9 mouse cellular contexts compared by ENCODE assay signal in the genomic region with DNA sequence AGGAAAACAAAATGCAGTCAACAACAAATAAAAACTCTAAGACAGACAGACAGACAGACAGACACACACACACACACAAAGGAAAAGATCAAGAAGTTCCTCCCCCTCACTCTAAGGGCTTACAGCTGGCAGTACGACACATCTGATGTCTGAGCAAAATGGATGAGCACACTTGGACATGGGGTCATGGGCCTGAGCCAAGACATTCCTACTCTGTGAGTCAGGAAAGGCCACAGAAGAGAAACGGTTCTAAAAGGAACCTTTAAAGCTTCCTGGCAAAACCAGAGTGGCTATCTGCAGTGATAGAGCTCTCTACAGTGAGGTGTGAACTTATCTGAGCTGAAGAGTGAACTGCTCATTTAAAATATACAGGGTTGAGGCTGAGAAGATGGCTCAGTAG. TPM values are rescaled to one million over a fixed set of nuclear protein-coding genes. Genes with fewer than 3 reads are reported as not detected.
DNase-seq lines count a peak whose midpoint lies in the region; ATAC-seq lines count a peak whose summit lies in the region.
"Had no signal": no experiment of that assay in that cellular context is flagged by ENCODE, and none has a peak within 500 bp of the region (broad histone marks: within the 10 kb centered on the region; RNA-seq: fewer than 3 reads in every experiment).

No protein-coding gene starts in this region.

- no peak overlapping the region for H3K27ac ChIP-seq in kidney, embryonic 14.5 days (ENCODE audit: low read depth, low read length)
- H3K27ac ChIP-seq in neural tube, embryonic 15.5 days (replicated peaks) = no peak overlapping the region
- no peak overlapping the region for H3K27ac ChIP-seq in midbrain, embryonic 11.5 days (ENCODE audit: low read depth, low read length)
- H3K27ac ChIP-seq: embryonic facial prominence, embryonic 15.5 days had no signal

- no peaks in the 10 kb centered on the region for H3K4me1 ChIP-seq in kidney, embryonic 14.5 days (ENCODE audit: control insufficient read depth, insufficient read depth, low read length)
- H3K4me1 ChIP-seq in neural tube, embryonic 15.5 days = no peaks in the 10 kb centered on the region
- H3K4me1 ChIP-seq in midbrain, embryonic 11.5 days (ENCODE audit: control insufficient read depth, insufficient read depth, low read length) = no peaks in the 10 kb centered on the region
- H3K4me1 ChIP-seq: embryonic facial prominence, embryonic 15.5 days had no signal

- intact Hi-C loops in gastrocnemius, postnatal 36 days (cut with DNase I) = no loop called here

- WGBS in kidney, embryonic 14.5 days = 14% methylated on average over 2 of the region's 2 CpGs
- WGBS in neural tube, embryonic 15.5 days = 63% methylated on average over 2 of the region's 2 CpGs
- WGBS in midbrain, embryonic 11.5 days = 73% methylated on average over 2 of the region's 2 CpGs

- H3K4me2 ChIP-seq in kidney, embryonic 14.5 days (replicated peaks; ENCODE audit: low read depth, low read length) = no peak overlapping the region
- no peak overlapping the region for H3K4me2 ChIP-seq in neural tube, embryonic 15.5 days
- no peak overlapping the region for H3K4me2 ChIP-seq in midbrain, embryonic 11.5 days
- H3K4me2 ChIP-seq: embryonic facial prominence, embryonic 15.5 days had no signal

- no peaks in the 10 kb centered on the region for H3K9me3 ChIP-seq in kidney, embryonic 14.5 days (ENCODE audit: control insufficient read depth, low read length)
- no peaks in the 10 kb centered on the region for H3K9me3 ChIP-seq in neural tube, embryonic 15.5 days (replicated peaks)
- H3K9me3 ChIP-seq in midbrain, embryonic 11.5 days (ENCODE audit: control insufficient read depth, low read length) = no peaks in the 10 kb centered on the region
- H3K9me3 ChIP-seq: embryonic facial prominence, embryonic 15.5 days had no signal

- no peak overlapping the region for H3K4me3 ChIP-seq in kidney, embryonic 14.5 days (ENCODE audit: low read length)
- no peak overlapping the region for H3K4me3 ChIP-seq in neural tube, embryonic 15.5 days (replicated peaks)
- H3K4me3 ChIP-seq in midbrain, embryonic 11.5 days (ENCODE audit: low read depth, low read length) = no peak overlapping the region
- H3K4me3 ChIP-seq: embryonic facial prominence, embryonic 15.5 days had no signal

- no peaks in the 10 kb centered on the region for H3K36me3 ChIP-seq in kidney, embryonic 14.5 days (ENCODE audit: control insufficient read depth, insufficient read depth, low read length)
- H3K36me3 ChIP-seq in neural tube, embryonic 15.5 days = no peaks in the 10 kb centered on the region
- H3K36me3 ChIP-seq in midbrain, embryonic 11.5 days (ENCODE audit: control insufficient read depth, insufficient read depth, low read length) = no peaks in the 10 kb centered on the region
- H3K36me3 ChIP-seq: embryonic facial prominence, embryonic 15.5 days had no signal

- H3K27me3 ChIP-seq in kidney, embryonic 14.5 days (ENCODE audit: control insufficient read depth, insufficient read depth, low read length) = no peaks in the 10 kb centered on the region
- no peaks in the 10 kb centered on the region for H3K27me3 ChIP-seq in neural tube, embryonic 15.5 days (replicated peaks)
- no peaks in the 10 kb centered on the region for H3K27me3 ChIP-seq in midbrain, embryonic 11.5 days (ENCODE audit: control insufficient read depth, insufficient read depth, low read length)
- H3K27me3 ChIP-seq: embryonic facial prominence, embryonic 15.5 days had no signal

- 0 out of 2 replicates have a peak, but pooled peaks have one; percentile 60 for ATAC-seq in kidney, embryonic 14.5 days (ENCODE audit: low FRiP score, low TSS enrichment)
- ATAC-seq in neural tube, embryonic 15.5 days (ENCODE audit: low FRiP score) = no peak
- ATAC-seq in midbrain, embryonic 11.5 days (ENCODE audit: low FRiP score) = no peak

- DNase-seq in adrenal gland, postnatal 14 days = peak; percentile 87
- DNase-seq in gastrocnemius, postnatal 36 days = peak; percentile 24 to 39
- peak; percentile 22 for DNase-seq in ovary, postnatal 36 days (ENCODE audit: low spot score)
- DNase-seq in layer of hippocampus, adult 11-12 months (ENCODE audit: low spot score) = no peak
- DNase-seq in midbrain, embryonic 11.5 days (ENCODE audit: low spot score, missing footprints) = no peak

- no peak overlapping the region for H3K9ac ChIP-seq in kidney, embryonic 14.5 days (ENCODE audit: low read depth, low read length)
- no peak overlapping the region for H3K9ac ChIP-seq in neural tube, embryonic 15.5 days (replicated peaks)
- no peak overlapping the region for H3K9ac ChIP-seq in midbrain, embryonic 11.5 days (ENCODE audit: low read length)
- H3K9ac ChIP-seq: embryonic facial prominence, embryonic 15.5 days had no signal

RNA-seq across cellular contexts. Expression of a gene that starts 46.0 kb away (rescaled TPM):
- not detected in 2 replicates for total RNA-seq in adrenal gland, postnatal 14 days (2021)
- not detected for total RNA-seq in gastrocnemius, postnatal 36 days (2021)
- polyA plus RNA-seq in kidney, embryonic 14.5 days (2014; fragmentation: Nextera tagmentation; extraction: Ambion mirVana) = not detected in 2 replicates
- not detected in 2 replicates for polyA plus RNA-seq in neural tube, embryonic 15.5 days (2015; fragmentation: Nextera tagmentation; extraction: Ambion mirVana)
- polyA plus RNA-seq in midbrain, embryonic 11.5 days (2014; fragmentation: Nextera tagmentation; extraction: Ambion mirVana) = not detected in 2 replicates
- total RNA-seq: midbrain, postnatal 0 days had no signal
- polyA plus RNA-seq: embryonic facial prominence, embryonic 15.5 days; midbrain, postnatal 0 days had no signal

Comparison
In these comparisons a context has a peak if more than half of its experiments do, and no peak if none do; other contexts are left out.
1. DNase-seq: peak in adrenal gland, postnatal 14 days (single experiment), gastrocnemius, postnatal 36 days (2 of 2) and ovary, postnatal 36 days (single experiment); none in layer of hippocampus, adult 11-12 months (single experiment) and midbrain, embryonic 11.5 days (single experiment).